Mouse (Mus musculus) heart, embryonic 11.5 days (tissue): ENCODE results near the gene Pigv. TPM values are rescaled to one million over a fixed set of nuclear protein-coding genes. Genes with fewer than 3 reads are reported as not detected.

Experiments
- ATAC-seq: fragments of 200-750 bp; cut with Nextera tagmentation; replicated peaks from 2 replicates; pipeline ENCODE4 v1.8.0; 2017; ENCODE audit warnings: moderate library complexity; ENCODE audit not compliant: insufficient number of reproducible peaks, low FRiP score, low TSS enrichment
- H3K27ac ChIP-seq: fragments of 300-500 bp; sonication (generic); 2 replicates; pipeline ENCODE4 v1.5.1; 2014; ENCODE audit warnings: mild to moderate bottlenecking, low read depth, low read length
- H3K27me3 ChIP-seq: fragments of 300-500 bp; sonication (generic); 2 replicates; pipeline ENCODE4 v1.6.1; 2014; ENCODE audit warnings: mild to moderate bottlenecking, low read length, mixed read lengths; ENCODE audit not compliant: control insufficient read depth, insufficient read depth
- H3K36me3 ChIP-seq: fragments of 300-500 bp; sonication (generic); 2 replicates; pipeline ENCODE4 v1.6.1; 2014; ENCODE audit warnings: mild to moderate bottlenecking, low read length, moderate library complexity, mixed read lengths; ENCODE audit not compliant: control insufficient read depth, insufficient read depth
- H3K4me1 ChIP-seq: fragments of 300-500 bp; sonication (generic); 2 replicates; pipeline ENCODE4 v1.6.1; 2014; ENCODE audit warnings: low read length; ENCODE audit not compliant: control insufficient read depth, insufficient read depth
- H3K4me2 ChIP-seq: fragments of 300-500 bp; sonication (generic); 2 replicates; pipeline ENCODE4 v1.6.1; 2014; ENCODE audit warnings: mild to moderate bottlenecking, moderate library complexity
- H3K4me3 ChIP-seq: fragments of 300-500 bp; sonication (generic); 2 replicates; pipeline ENCODE4 v1.5.1; 2014; ENCODE audit warnings: low read depth, low read length
- H3K9ac ChIP-seq: fragments of 300-500 bp; sonication (generic); 2 replicates; pipeline ENCODE4 v1.6.1; 2014; ENCODE audit warnings: mild to moderate bottlenecking, low read depth, low read length, moderate library complexity
- H3K9me3 ChIP-seq: fragments of 300-500 bp; sonication (generic); replicated peaks from 2 replicates; pipeline ENCODE4 v1.6.1; 2016; ENCODE audit warnings: low read length; ENCODE audit not compliant: control insufficient read depth
- WGBS: fragments of 180-500 bp; shearing (Covaris S2); extraction: QIAGEN DNeasy Blood & Tissue Kit; methylation state at CpG from one replicate; pipeline ENCODE4 v1.1.7; 2014; ENCODE audit not compliant: insufficient replicate concordance; 5-methylcytosine and 5-hydroxymethylcytosine counted together
- polyA plus RNA-seq: library from polyadenylated mRNA; unstranded; fragments of >200 nt; fragmentation: Nextera tagmentation; extraction: Ambion mirVana; gene quantifications from 2 replicates; pipeline ENCODE4 v1.2.1, GENCODE M21; 2014

The Pigv gene
- polyA plus RNA-seq, 1 experiment from 2014 or later: 13.9 TPM

- H3K4me3 ChIP-seq: no peak overlapping the region
- WGBS: 81% methylated on average over 3 of the region's 3 CpGs
- H3K4me2 ChIP-seq: no peak overlapping the region
- H3K9ac ChIP-seq: no peak overlapping the region
- peaks cover 3% of the 10 kb centered on the region; the same call in 1 of the 2 replicates for H3K9me3 ChIP-seq
- no peaks in the 10 kb centered on the region for H3K27me3 ChIP-seq
- ATAC-seq: no peak
- no peak overlapping the region for H3K27ac ChIP-seq
- 0 out of 2 replicates have a peak, but pooled peaks cover 4% of the 10 kb centered on the region for H3K4me1 ChIP-seq
- H3K36me3 ChIP-seq: no peaks in the 10 kb centered on the region
Observed at GRCm38 (mm10) chr4:133645195-133645594, 27.3 kb downstream of the Pigv start.

DNA sequence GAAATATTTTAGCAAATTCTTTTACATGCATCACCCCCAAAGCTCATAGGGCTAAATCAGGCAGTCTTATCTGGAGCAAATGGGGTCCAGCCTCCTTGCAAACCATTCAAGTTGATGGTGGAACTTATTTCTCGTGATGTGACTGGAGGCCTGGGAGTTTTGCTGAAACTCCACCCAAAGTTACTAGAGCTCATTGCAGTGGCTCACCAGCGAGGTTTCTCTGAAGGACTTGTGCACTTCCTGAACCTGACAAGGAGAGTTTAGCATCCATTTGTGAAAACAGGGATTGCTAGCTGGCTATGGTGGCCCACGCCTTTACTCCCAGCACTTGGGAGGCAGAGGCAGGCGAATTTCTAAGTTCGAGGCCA lies 38.4 kb downstream of the Pigv start:
- H3K9me3 ChIP-seq: no peaks in the 10 kb centered on the region
- 71% methylated on average over 5 of the region's 5 CpGs for WGBS
- no peak overlapping the region for H3K27ac ChIP-seq
- H3K36me3 ChIP-seq: no peaks in the 10 kb centered on the region
- H3K4me2 ChIP-seq: no peak overlapping the region; the same call in 1 of the 2 replicates
- H3K27me3 ChIP-seq: no peaks in the 10 kb centered on the region
- peaks cover 10% of the 10 kb centered on the region; the same call in 1 of the 2 replicates for H3K4me1 ChIP-seq
- no peak overlapping the region for H3K9ac ChIP-seq
- no peak for ATAC-seq
- no peak overlapping the region for H3K4me3 ChIP-seq

- no peaks in the 10 kb centered on the region for H3K27me3 ChIP-seq
- 17% methylated on average over 20 of the region's 47 CpGs for WGBS
- peaks cover 10% of the 10 kb centered on the region; the same call in 1 of the 2 replicates for H3K4me1 ChIP-seq
- H3K36me3 ChIP-seq: no peaks in the 10 kb centered on the region
- H3K4me3 ChIP-seq: peak overlapping the region; percentile 70
- H3K27ac ChIP-seq: no peak overlapping the region
- H3K9me3 ChIP-seq: no peaks in the 10 kb centered on the region
- peak overlapping the region; percentile 94 for H3K4me2 ChIP-seq
- peak overlapping the region; percentile 80; the same call in 1 of the 2 replicates for H3K9ac ChIP-seq
- peak; percentile 84 for ATAC-seq
Observed at GRCm38 (mm10) chr4:133633332-133634042, 39.0 kb downstream of the Pigv start.

DNA sequence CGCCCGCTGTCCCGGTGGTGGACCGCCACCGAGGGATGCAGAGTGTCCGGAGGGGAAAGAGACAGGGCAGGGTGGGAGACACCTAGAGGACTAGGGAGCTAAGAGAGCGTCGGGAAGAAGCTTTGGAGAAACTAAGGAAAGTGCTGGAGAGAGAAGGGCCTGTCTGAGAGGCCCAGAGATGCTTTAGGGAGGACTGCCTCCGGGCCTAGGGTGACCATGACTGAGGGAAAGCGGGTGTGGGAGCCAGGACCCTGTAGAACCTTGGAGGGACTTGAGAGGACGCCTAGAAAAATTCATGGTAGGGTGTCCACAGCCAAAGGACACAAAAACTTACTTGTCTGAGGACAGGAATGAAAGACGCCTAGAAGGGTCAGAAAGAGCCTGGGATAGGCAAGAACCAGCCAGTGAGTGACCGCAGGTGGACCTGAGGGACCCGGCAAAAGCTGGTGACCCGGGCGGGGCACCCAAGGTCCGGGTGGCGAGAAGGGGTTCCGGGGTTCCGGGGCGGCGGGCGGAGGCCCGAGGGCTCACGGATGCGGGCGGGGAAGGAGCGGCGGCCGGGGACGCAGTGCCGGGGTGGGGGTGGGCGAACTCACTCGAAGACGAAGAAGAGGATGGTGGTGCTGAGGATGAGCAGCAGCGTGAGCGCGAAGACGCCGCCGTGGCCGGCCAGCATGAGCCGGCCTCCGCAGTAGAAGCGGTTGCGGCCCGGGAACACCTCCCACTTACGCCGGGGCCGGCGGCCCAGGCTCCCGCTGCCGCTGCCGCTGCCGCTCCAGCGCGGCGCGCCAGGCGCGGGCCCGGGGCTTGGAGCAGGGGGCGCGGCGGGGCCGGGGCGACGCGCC lies 39.7 kb downstream of the Pigv start:
- ATAC-seq: no peak
- Histone ChIP-seq H3K9me3 (no peaks in the 10 kb centered on the region), H3K4me2 (peak overlapping the region; percentile 94), H3K36me3 (no peaks in the 10 kb centered on the region), H3K4me3 (peak overlapping the region; percentile 70), H3K27ac (no peak overlapping the region), H3K9ac (peak overlapping the region; percentile 80), H3K27me3 (no peaks in the 10 kb centered on the region), H3K4me1 (peaks cover 10% of the 10 kb centered on the region; the same call in 1 of the 2 replicates)
- 3% methylated on average over 45 of the region's 69 CpGs for WGBS

- Histone ChIP-seq H3K4me2 (peak overlapping the region; percentile 94), H3K27me3 (no peaks in the 10 kb centered on the region), H3K27ac (no peak overlapping the region), H3K4me3 (peak overlapping the region; percentile 70), H3K4me1 (peaks cover 10% of the 10 kb centered on the region; the same call in 1 of the 2 replicates), H3K36me3 (no peaks in the 10 kb centered on the region), H3K9me3 (no peaks in the 10 kb centered on the region), H3K9ac (peak overlapping the region; percentile 80)
- WGBS: 46% methylated on average over 9 of the region's 9 CpGs
- no peak for ATAC-seq
Observed at GRCm38 (mm10) chr4:133631769-133632411, 40.6 kb downstream of the Pigv start.

- H3K4me1 ChIP-seq: peaks cover 10% of the 10 kb centered on the region; the same call in 1 of the 2 replicates
- H3K4me2 ChIP-seq: no peak overlapping the region; the same call in 1 of the 2 replicates
- no peak overlapping the region for H3K9ac ChIP-seq
- WGBS: 80% methylated on average over 14 of the region's 14 CpGs
- ATAC-seq: no peak
- H3K27me3 ChIP-seq: no peaks in the 10 kb centered on the region
- H3K27ac ChIP-seq: no peak overlapping the region
- no peaks in the 10 kb centered on the region for H3K36me3 ChIP-seq
- no peak overlapping the region for H3K4me3 ChIP-seq
- H3K9me3 ChIP-seq: no peaks in the 10 kb centered on the region
Observed at GRCm38 (mm10) chr4:133631071-133631768, 41.2 kb downstream of the Pigv start.

DNA sequence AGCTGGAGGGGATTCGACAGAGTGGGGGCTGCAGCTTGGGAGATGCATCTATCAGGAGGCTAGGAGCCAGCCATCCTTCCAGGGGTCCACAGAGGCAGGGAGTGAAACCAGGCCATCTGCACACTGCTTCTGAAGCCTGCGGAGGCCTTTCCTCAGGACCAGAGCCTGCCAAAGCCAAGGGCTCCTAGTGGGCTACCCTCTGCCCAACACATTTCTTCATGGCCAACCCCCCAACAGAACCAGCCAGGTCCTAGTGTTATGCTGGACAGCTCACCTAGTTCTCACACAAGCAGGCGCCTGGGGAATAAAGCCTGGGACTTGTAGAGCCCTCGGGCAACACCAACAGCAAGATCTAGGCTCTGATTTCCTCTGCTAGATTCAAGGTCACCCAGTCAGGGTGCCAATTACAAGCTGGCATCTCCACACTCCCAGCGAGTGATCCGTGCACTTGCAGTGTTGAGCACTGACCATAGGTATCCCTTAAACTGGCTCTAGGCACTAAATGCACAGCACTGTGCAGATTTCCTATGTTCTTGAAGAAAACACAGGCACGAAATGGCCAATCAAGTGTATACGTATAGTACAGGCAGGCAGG lies 42.0 kb downstream of the Pigv start:
- no peaks in the 10 kb centered on the region for H3K9me3 ChIP-seq
- H3K27me3 ChIP-seq: no peaks in the 10 kb centered on the region
- no peak overlapping the region for H3K9ac ChIP-seq
- H3K27ac ChIP-seq: no peak overlapping the region
- H3K4me2 ChIP-seq: no peak overlapping the region
- H3K36me3 ChIP-seq: no peaks in the 10 kb centered on the region
- peaks cover 10% of the 10 kb centered on the region; the same call in 1 of the 2 replicates for H3K4me1 ChIP-seq
- WGBS: 82% methylated on average over 8 of the region's 8 CpGs
- no peak for ATAC-seq
- H3K4me3 ChIP-seq: no peak overlapping the region
